Mouse (Mus musculus) kidney, postnatal 25 days (tissue): Measurements from ENCODE around the gene Mfap2.

ENCODE experiments used
- DNase-seq, 2 experiments: peaks; one replicate each; pipeline ENCODE4 v3.0.0; 2021; ENCODE audit warnings: mixed read lengths in 2 of 2

The Mfap2 gene

GRCm38 (mm10) chr4:141030541-141031206 is 20.5 kb downstream of the Mfap2 start:
- DNase-seq, result no peak

GRCm38 (mm10) chr4:141031733-141032132 is 21.5 kb downstream of the Mfap2 start:
- DNase-seq, result peak; percentile 74 to 79

- DNase-seq, result peak; percentile 77 to 89
These were observed 23.7 kb downstream of the Mfap2 start for GRCm38 (mm10) chr4:141033606-141034549.

GRCm38 (mm10) chr4:141041117-141041516 is 30.9 kb downstream of the Mfap2 start:
- peak in 1 of 2 experiments; percentile 43 for DNase-seq

GRCm38 (mm10) chr4:141044816-141045215 is 34.6 kb downstream of the Mfap2 start:
- peak; percentile 68 to 73 for DNase-seq

GRCm38 (mm10) chr4:141048810-141049475 is 38.7 kb downstream of the Mfap2 start:
- no peak for DNase-seq

GRCm38 (mm10) chr4:141049476-141049835 is 39.2 kb downstream of the Mfap2 start:
- peak; percentile 54 to 80 for DNase-seq

- peak; percentile 55 to 62 for DNase-seq
These were observed 42.2 kb downstream of the Mfap2 start for GRCm38 (mm10) chr4:141052442-141052841.

- peak; percentile 72 to 85 for DNase-seq
These were observed 42.9 kb downstream of the Mfap2 start for GRCm38 (mm10) chr4:141053138-141053537.

- peak; percentile 93 to 98 for DNase-seq
These were observed 43.4 kb downstream of the Mfap2 start for GRCm38 (mm10) chr4:141053568-141054161.

- no peak for DNase-seq
These were observed 46.8 kb downstream of the Mfap2 start for GRCm38 (mm10) chr4:141056970-141057369.

- DNase-seq, result no peak
These were observed 48.6 kb downstream of the Mfap2 start for GRCm38 (mm10) chr4:141058835-141059234.

- DNase-seq, result peak in 1 of 2 experiments; percentile 26
These were observed 49.6 kb downstream of the Mfap2 start for GRCm38 (mm10) chr4:141059616-141060425.

- DNase-seq, result peak; percentile 99 to 100
These were observed 50.4 kb downstream of the Mfap2 start, which contains the start of gene Crocc for GRCm38 (mm10) chr4:141060426-141061301. TSS of gene Crocc (minus strand) at chr4:141060550.

GRCm38 (mm10) chr4:141064104-141064659 is 54.0 kb downstream of the Mfap2 start:
- peak in 1 of 2 experiments; percentile 31 for DNase-seq

GRCm38 (mm10) chr4:141065123-141065522 is 54.9 kb downstream of the Mfap2 start:
- peak; percentile 90 for DNase-seq
